Mouse (Mus musculus): ENCODE data around the gene Sptlc3.

DNA sequence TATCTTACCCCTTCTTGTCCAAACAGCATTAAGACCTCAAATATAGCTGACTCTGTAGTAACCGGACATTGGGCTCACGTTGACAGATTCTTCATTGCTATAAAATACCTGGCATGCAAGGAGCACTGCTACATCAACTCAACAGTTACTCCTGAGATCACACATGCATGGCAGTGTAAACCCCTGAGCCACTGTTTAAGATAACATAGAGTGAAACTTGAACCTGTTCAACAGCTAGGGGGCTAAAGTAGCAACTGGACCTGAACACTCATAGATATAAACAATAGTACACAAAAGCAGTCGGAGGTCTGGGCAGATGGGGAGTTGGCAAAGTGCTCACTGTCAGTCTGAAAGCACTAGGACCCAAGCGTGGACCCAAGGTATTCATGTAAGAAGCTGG lies 140.8 kb downstream of the Sptlc3 start:
- no peak for TF ChIP-seq EP300 (IDR thresholded peaks at IDR 0.05; ENCODE audit: low read depth)
- TF ChIP-seq CTCF (IDR thresholded peaks at IDR 0.05; ENCODE audit: low read depth), result no peak

Data from liver, postnatal 0 days (tissue).